Mouse (Mus musculus) neural tube, embryonic 10.5 days (tissue): ENCODE results near the gene Olfr1090.

Experiments
- DNase-seq: peaks from one replicate; pipeline ENCODE4 v3.0.0-alpha.2; 2017; ENCODE audit warnings: low spot score; ENCODE audit errors: extremely low spot score

Olfr1090 gene

GRCm38 (mm10) chr2:86758893-86759292, at the start of gene Olfr1090:
TSS of gene Olfr1090 (minus strand) at chr2:86758993.
- no peak for DNase-seq

DNA sequence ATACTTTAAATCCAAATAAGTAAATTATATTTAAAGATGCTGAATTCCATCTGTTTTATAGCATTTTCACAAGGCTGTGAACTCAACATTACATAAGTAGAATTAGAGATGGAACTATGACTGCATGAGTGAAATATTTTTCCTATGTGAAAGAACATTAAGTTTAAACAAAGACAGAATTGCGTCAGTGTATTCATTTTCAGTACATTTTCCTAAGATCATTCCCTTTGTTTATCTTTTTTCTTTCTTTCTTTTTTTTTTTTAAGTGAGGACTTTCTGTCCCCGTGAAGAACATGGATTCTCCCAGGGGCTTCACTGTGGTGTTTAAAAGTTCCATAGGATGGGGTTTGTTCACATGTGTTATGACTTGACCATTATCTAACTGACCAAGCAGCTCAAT, 23.4 kb upstream of the Olfr1090 start, which contains the start of gene Olfr1093:
Gene Olfr1093 (plus strand): TSS at position 301 of the 400 bp plus-strand sequence.
- no peak for DNase-seq

- no peak for DNase-seq
Measured at GRCm38 (mm10) chr2:86761050-86761449, 2.3 kb upstream of the Olfr1090 start.

- no peak for DNase-seq
Measured at GRCm38 (mm10) chr2:86733601-86734000, 25.2 kb downstream of the Olfr1090 start, which contains the start of gene Olfr1089. TSS of gene Olfr1089 (minus strand) at chr2:86733701.
